Mouse (Mus musculus): ENCODE measurements around the gene Zfp593.

Zfp593 gene

DNA sequence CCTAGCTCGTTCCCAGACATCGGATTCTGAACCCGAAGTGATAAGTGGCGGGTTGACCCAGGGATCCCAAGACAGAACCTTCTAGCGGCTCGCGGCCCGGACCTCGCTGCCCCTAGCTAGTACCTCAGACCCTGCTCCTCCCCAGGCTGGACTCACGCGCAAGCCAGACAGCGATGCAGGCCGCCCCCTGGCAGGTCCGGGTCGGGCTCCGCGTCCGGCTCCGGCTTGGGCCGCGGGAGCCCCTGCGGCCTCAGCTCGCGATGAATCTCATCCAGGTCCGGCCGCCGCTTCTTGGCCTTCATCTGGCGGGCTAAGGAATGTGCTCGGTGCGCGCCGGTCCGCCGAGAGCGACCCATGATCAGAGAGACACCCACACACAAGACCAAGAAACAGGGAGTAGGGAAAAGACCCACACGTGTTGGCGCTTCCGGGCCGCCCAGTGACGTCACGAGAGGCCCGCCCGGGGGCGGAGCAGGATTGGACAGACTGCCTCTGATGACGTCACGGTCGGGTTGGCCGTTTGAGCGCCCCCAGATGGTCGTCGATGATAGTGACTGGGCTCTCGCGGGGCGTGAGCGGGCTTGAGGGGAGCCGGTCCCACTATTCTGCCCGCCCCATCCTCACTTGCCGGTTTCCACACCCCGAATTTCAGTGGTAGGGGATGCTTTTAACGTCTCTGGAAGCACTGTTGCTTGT lies at the start of gene Zfp593:
Gene Zfp593 (minus strand): TSS at position 445 of the 696 bp plus-strand sequence.
- peak; percentile 97 for DNase-seq (ENCODE audit: low read depth)

DNA sequence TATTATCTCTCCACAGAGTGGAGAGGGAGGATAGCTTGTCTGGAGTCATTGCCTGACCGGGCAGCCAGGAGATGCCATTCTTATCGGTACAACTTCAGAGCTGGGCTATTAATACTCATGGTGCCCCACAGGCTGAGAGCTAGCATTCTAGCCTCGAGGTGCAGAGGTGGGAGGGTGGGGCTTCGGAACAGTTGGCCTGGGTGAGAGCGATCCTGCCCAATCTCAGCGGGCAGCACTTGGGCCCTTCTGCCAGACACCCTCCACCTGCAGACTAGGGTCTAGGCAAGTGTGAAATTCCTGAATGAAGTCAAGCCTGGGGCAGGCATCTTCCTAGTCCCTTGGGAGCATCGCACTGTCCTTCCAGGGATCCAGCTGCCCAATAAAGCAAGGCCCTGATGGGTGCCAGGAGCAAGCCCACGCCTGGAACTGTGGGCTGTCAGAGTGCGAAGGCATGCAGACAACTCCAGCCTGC lies 48.3 kb upstream of the Zfp593 start:
- DNase-seq (ENCODE audit: low read depth) = no peak

DNA sequence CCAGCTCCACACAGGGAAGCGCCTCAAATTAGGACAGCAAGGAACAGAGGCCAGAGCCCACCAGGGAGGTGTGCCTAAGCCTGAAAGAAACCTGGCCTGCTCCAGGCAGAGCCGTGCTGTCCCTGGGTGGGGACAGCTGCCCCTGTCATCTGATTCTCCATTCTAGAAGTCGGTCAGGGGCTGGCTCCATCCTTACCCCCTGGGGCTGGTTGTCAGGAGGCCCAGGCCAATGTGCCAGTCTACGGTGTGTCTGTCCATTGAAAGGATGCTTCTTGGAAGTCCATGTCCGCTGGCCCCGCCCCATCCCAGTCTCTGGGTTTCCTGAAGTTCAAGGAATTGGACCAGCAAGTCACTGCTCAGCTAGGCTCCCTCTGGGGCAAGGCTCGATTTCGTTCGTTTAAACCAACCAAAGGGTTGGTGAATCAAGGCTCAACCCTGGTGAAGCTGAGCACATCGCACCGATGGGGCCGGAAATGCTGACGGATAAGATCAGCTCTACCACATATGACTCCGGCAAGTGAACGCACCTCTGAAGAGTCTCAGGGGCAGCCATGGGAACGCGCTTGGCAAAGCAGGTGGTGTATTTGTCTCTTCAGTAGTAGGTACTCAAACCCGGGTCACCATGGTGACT lies 47.8 kb upstream of the Zfp593 start:
- DNase-seq (ENCODE audit: low read depth) = peak; percentile 46

DNA sequence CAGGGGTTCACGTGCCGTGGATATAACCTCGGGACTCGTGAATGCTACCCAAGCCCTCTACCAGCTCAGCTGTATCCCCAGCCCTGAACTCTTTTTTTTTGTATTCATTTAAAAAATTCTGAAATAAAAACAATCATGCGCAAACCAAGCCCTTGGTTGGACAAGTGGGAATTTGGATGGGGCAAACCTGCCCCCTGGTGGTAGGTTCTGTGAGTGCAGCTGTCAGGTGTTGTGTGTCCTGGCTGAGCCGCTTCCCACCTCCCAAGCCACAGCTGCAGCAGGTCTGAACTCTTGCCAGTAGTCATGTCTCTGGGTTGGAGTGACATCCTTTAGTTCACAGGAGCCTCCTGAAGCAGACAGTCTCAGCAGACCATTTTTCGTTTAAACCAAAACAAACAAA lies 46.7 kb upstream of the Zfp593 start:
- DNase-seq (ENCODE audit: low read depth) = peak; percentile 93

DNA sequence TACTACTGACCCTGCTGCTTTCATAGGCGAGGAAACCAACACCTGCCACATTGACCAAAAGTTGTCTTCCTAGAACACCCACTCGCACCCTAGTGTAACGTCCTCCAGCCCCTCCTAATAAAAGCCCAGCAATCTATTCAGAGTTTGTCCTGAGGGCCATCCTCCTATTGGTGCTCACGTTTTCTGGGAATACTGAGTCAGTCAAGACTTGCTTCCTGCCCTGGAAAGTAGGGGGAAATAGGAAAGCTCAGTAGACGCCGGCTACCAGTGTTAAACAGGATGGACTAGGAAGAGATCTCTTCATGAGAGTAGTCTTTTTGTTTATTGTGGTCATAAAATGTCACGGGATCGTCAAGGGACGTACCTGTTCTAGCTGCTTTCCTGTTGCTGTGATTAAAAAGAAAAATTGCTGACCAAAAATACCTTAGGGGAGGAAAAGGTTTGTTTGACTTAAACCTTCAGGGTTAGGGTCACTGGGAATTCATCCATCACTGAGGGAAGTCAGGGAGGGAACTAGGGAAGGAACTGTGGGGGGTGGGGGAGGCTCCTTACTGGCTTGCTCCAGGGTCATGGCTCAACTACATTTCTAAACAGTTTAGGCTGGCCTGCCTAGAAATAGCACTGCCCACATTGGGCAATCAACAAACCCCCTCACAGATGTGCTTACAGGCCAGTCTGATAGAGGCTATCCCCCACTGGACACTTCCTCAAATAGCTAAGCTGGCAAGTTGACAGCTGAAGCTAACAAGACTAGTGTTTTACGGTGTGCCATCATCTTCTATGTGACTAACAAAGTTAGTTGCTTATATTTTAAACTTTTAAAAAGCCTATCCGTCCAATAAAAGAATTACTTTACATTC lies 43.2 kb upstream of the Zfp593 start:
- DNase-seq (ENCODE audit: low read depth) = peak; percentile 40

DNA sequence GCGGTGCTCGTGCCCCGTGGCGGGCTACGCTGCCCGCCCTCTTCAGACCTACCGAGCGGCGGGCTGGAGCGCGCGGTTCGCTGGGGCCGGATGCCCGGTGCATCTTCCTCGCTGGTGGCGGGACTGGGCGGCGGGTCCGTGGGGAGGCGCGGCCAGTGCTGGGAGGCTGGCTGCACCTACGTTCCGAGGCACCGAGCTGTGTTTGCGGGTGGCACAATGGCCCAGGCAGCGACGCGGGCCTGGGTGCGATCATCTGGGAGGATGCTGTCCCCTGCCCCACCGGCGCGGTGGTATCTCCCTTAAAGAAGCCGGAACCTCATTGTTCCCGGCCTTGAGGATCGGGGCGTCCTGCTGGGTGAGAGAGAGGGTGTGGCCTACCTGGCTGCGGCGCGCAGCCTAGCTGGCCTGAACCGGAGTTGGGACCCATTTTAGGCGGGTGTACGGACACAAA lies 42.2 kb upstream of the Zfp593 start, which contains the start of gene Pdik1l:
Gene Pdik1l (minus strand): TSS at position 321 of the 451 bp plus-strand sequence.
- peak; percentile 91 for DNase-seq (ENCODE audit: low read depth)

DNA sequence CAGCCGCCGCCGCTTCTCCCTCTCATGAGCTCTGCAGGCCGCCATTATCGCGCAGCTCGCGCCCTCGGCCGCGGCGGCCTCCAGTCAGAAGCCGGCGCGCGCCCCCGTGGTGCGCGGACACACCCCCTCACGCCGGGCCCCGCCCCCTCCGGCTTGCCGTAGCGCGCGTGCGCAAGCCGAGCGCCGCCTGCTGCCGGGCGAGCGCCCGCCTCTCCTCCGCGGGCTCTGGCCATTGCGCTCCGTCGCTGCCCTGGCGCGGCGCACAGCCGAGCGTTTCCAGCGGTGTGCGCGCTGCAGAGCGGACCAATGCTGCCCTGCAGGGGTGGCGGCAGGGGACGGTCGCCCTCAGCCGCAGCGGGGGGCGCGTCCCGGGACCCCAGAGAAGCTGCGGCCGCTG lies 41.8 kb upstream of the Zfp593 start:
- peak; percentile 95 for DNase-seq (ENCODE audit: low read depth)

DNA sequence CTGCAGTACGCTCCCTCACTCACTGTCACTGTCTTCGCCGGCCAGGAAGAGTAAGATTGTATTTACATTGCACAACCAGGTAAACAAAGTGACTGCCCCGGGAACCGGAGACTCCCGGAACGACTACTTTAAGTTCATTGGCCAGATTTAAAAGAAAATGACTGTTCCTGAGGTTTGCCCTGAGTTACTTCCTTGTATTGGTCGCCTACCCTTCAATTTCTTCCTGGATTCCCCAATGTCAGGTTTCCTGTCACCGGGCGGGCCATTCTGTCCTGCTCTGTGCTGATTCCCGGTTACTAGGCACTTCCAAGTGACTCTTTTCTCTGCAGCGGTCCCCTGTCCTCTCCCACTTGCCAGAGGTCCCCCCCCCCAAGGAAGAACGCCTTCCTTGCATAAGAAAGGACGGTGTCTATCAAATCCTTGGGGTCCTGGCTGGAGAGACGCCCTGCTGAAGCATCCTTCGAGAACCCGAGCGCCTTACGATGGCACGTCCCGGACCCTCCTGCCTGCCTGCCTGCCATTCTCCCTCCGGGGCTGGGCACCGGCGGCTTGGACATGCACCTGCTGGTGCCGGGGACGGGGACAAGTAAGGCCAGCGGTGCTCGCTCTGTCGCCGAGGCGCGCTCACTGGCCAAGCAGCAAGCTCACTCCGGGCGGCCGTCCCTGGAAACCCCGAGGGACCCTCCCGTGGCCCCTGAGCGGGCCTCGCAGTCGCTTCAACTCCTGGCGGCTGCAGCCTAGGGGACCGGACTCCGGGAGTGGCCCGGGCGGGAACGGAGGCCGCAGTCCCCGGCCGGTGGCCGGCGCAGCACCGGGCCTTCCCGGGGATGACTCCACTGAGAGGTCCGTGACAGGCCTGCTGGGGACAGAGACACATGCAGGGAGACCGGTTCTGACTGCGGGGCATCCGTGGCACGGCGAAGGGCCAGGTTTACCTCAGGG lies 41.1 kb upstream of the Zfp593 start:
- DNase-seq (ENCODE audit: low read depth) = peak; percentile 54

DNA sequence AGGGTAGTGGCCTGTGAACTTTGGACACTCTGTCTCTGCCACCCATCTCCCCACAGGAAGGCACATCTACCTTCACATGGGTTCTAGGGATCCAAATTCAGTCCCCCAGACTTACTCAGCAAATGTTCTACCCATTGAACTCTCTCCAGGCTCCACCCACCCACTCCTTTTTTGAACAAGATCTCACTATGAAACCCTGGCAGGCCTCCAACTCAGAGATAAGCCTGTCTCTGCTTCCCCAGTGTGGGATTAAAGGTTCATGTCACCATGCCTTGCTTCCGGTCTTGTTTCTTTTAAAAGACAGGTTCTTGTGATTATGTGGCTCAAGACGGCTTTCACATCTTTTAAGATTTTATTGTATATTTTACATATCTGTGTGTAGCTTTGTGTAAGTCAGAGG lies 39.5 kb upstream of the Zfp593 start:
- DNase-seq (ENCODE audit: low read depth) = no peak

DNA sequence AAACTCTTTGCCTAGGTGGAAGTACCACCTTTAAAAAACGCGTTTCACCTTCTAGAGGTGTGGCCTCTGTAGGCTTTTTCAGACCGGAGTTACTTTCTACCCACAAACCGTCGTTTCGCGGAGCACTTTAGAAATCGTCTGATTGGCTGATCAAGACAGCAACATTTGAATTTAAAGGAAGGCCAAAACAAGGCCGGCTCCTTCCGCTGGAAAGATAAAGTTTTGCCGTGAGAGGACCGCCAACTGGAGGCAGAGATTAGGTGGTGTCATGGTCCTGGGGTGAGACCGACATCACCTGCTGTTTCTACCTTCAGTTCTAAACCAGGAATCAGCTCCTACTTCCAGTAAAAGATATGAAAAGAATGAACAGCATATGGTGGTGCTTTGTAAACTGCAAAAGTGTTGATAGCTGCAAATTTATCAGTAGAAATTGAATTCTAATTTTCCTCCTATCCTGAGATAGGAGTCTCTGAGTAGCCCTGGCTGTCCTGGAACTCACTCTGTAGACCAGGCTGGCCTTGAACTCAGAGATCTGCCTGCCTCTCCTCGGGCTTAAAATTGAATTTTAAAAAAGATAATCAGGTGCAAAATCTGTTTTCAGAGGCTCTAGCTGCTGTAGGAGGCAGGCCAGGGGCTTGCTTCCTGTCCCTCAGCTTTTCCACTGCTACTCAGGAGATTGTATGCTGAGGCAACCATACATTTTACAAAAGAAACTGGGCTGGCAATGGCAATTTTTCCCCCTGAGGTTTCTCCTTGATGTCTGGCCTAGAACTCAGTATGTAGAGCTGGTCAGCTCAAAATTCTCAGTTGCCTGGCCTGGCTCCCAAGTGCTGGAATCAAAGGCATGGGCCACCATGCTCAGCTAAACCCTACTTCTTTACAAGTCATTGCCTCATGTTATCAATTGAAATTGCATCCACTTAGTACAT lies 28.3 kb upstream of the Zfp593 start:
- DNase-seq (ENCODE audit: low read depth) = peak; percentile 96

DNA sequence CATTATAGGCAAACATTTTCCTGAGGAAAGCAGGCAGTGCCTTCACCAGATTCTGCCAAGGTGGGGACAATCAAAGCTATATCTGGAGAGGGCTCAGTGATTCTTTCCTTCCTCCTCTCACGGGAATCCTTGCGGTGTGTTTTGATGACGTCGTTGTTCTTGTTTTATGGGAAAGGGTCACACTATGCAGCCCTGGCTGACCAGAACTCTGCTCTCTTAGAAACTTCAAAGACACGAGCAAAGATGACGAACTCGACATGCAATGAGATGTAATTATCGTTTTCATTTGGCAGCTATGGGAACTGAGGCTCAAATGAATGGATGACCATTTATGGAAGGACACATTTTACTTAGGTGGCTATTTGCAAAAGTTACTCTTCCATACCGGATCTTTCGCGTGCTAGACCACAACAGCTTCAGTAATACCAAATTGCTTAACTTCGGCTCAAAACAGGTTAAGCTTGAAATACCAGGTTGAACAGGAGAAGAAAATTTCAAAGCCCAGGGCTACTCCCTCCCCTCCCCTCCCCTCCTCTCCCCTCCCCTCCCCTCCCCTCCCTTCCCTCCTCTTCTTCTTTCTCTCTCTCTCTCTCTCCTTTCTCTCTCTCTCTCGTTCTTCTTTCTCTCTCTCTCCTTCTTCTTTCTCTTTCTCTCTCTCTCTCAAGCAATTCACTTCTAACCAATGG lies 27.5 kb upstream of the Zfp593 start:
- DNase-seq (ENCODE audit: low read depth) = peak; percentile 65

DNA sequence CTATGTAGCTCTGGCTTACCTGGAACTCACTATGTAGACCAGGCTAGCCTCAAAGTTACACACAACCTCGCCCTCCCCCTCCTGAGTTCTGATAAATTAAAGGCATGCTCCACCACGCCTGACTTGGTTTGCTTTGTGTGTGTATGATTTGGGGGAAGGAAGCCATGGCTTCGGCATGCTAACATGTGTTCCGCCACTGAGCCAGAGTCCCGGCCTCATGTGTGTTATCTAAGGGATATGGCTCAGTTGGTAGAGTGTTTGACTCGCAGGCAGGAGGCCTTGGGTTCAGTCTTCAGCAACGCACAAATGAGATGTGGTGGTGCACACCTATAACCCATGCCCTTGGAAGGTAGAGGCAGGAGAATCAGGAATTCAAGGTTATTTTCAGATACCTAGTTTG lies 26.6 kb upstream of the Zfp593 start:
- no peak for DNase-seq (ENCODE audit: low read depth)

DNA sequence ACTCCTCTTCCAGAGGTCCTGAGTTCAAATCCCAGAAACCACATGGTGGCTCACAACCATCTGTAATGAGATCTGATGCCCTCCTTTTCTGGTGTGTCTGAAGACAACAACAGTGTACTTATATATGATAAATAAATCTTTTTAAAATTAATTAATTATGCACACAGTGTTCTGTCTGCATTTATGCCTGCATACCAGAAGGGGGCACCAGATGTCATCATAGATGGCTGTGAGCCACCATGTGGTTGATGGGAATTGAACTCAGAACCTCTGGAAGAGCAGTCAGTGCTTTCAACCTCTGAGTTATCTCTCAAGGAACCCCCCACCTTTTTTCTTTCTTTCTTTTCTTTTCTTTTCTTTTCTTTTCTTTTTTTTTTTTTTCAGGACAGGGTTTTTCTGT lies 24.2 kb upstream of the Zfp593 start:
- peak; percentile 71 for DNase-seq (ENCODE audit: low read depth)

DNA sequence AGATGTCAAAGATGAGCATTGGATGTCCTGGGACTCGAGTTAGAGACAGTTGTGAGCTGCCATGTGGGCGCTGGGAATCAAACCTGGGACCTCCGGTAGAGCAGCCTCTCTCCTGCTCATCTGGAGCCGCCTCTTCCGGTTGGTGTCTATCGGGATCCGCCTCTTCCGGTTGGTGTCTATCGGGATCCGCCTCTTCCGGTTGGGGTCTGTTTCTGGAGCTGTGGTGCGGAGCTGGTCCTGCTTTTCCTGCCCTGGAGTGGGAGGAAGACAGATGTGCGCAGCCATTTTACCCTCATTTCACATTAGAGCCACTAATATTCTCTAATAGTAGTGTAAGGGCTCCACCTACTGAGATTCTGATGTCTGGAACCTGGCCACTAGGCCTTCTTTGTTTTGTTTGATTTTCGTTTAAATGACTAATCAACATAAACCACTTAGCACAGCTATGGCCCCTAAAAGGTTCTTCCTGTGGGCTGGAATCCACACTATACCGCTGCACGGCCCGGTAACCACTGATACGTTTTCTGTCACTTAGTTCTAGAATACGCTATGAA lies 22.8 kb upstream of the Zfp593 start:
- no peak for DNase-seq (ENCODE audit: low read depth)

DNA sequence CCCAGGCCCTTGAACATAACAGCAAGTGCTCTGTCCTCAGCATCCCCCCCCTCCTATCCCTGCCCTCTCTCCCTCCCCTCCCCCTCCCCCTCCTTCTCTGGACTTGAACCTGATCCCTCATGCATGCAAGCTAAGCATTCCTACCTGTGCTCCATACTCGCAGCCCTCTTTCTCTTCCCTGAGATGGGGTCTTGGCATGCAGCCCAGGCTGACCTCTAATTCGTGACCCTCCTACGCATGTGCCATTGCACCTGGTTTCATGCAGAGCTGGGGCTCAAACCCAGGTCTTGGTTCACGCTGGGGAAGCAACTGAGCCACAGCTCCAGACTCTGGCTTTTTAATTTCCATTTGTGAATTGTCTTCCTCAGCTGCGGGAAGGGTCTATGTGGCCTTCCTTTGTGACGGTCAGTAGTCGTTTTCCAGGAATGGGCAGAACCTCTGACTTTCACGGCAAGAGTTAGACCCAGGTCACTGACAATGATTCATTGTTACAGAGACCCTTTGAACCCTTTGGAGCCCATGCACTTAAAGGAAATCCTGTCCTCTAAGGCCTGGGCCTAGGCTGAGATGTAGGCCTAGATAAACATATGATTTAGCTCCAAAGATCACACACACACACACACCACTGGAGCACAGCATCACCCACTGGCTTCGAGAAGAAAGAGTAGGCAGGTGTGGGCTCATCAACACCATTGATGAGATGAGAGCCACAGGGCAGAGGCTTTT lies 20.6 kb upstream of the Zfp593 start:
- no peak for DNase-seq (ENCODE audit: low read depth)

DNA sequence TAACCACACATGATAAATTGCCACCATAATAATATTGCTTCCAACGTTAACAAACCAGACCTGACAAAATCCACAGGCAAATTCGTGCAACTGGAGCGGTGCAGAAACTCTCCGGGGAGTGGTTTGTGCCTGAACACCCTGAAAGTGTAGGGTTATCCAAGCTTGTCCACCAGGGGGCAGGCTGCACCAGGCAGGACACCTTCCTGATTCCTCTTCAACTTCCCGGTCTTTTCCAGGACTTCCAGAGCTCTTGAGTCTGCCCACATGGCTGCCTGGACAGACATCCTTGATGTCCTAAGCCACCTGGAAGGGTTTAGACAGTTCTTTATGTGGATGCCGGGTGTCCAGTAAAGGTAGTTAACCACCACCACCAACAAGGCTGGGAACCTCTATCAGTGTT lies 17.8 kb upstream of the Zfp593 start:
- peak; percentile 70 for DNase-seq (ENCODE audit: low read depth)

DNA sequence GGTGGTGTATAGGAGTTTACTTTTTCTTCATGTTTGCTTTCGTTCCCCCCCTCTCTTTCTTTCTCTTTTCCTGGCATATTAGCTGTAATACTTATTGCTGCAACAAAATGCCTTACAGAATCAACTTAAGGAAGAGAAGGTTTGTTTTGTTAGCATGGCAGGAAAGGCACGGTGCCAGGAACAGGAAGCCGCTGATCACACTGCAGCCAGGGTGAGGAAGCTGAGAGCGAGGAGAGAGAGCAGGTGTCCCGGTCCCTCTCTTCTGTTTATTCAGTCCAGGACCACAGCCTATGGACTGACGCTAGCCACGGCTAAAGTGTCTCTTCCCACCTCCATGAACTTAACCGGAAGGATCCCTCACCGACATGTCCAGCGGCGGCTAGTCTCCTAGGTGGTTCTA lies 13.0 kb upstream of the Zfp593 start:
- DNase-seq (ENCODE audit: low read depth) = no peak

DNA sequence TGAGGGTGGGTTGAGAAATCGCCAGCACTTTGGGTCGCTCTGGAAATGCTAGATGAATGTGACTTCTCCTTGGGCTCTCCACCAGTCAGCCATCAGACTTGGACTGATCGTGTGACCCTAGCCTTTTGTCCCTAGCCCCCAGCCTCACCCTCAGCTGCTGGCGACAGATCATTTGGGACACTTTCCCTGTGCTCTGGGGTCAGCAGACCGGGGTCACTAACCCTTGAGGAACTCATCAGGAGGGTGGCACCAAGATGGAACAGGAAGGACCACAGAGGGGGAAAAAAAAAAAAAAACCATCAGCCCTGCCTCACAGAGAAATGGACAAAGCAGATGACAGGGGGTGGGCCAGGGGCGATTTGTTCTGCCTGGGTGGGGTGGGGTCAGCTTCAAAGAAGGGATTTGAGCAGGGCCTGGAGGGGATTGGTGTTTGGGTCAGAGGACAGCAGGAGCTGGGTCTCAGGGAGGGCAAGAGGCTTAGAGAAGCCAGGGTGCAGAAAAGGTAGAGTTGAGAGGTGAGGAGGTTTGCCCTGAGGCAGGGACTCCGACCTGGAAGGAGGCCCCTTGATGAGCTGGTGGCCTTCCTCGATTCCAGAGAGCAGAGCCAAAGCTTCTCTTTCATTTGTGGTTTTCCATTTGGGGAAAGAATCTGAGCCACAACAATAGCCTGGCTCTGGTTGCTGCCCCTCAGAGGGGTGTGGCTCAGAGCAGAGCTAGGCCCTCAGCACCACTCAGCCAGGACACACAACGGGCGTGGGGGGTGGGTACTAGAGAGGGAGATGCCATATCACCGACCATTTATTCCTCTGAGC lies 12.0 kb upstream of the Zfp593 start:
- DNase-seq (ENCODE audit: low read depth) = no peak
